13 mouse cellular contexts compared by ENCODE assay signal in the genomic region with DNA sequence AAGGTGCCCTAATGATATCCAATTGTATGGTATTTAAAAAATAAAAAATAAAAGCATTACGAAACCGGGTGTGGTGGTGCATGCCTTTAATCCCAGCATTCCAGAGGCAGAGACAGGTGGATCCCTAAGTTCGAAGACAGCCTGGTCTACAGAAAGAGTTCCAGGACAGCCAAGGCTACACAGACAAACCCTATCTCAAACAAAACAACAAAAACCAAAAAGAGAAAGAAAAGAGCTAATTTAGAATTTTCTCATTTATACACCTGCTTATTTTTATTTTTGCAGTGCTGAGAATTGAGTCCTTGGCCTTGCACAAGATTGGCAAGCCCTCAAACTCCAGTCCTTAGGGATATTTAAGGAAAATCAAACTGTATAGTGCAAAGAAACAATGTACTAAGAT. TPM values are rescaled to one million over a fixed set of nuclear protein-coding genes. Genes with fewer than 3 reads are reported as not detected.
DNase-seq lines count a peak whose midpoint lies in the region; ATAC-seq lines count a peak whose summit lies in the region.
"Had no signal": no experiment of that assay in that cellular context is flagged by ENCODE, and none has a peak within 500 bp of the region (broad histone marks: within the 10 kb centered on the region; RNA-seq: fewer than 3 reads in every experiment).

No protein-coding gene starts in this region.

- H3K4me2 ChIP-seq in liver, embryonic 11.5 days: peak overlapping the region; percentile 88
- H3K4me2 ChIP-seq in liver, embryonic 15.5 days: peak overlapping the region; percentile 96

- no peaks in the 10 kb centered on the region for H3K9me3 ChIP-seq in heart, embryonic 10.5 days
- H3K9me3 ChIP-seq in liver, embryonic 11.5 days (ENCODE audit: control insufficient read depth, low read length): no peaks in the 10 kb centered on the region
- H3K9me3 ChIP-seq in liver, embryonic 15.5 days (replicated peaks): no peaks in the 10 kb centered on the region
- no peaks in the 10 kb centered on the region for H3K9me3 ChIP-seq in embryonic facial prominence, embryonic 10.5 days

- intact Hi-C loops in heart, postnatal 36 days (cut with DNase I): loop anchor here (5.0 kb wide), 1 partner anchor 153 kb away; no protein-coding TSS in a partner anchor

- H3K36me3 ChIP-seq in heart, embryonic 10.5 days: no peaks in the 10 kb centered on the region
- no peaks in the 10 kb centered on the region for H3K36me3 ChIP-seq in liver, embryonic 11.5 days (ENCODE audit: control insufficient read depth, insufficient read depth, low read length)
- H3K36me3 ChIP-seq in liver, embryonic 15.5 days (replicated peaks): 0 out of 2 replicates have a peak, but pooled peaks cover 1% of the 10 kb centered on the region
- no peaks in the 10 kb centered on the region for H3K36me3 ChIP-seq in embryonic facial prominence, embryonic 10.5 days (replicated peaks)

- no peak overlapping the region for H3K4me3 ChIP-seq in heart, embryonic 10.5 days
- peak overlapping the region; percentile 77 for H3K4me3 ChIP-seq in liver, embryonic 11.5 days (ENCODE audit: low read depth, low read length)
- no peak overlapping the region for H3K4me3 ChIP-seq in brown adipose tissue, adult 24 weeks (ENCODE audit: insufficient read depth, low read depth, low read length)
- H3K4me3 ChIP-seq in liver, embryonic 15.5 days (replicated peaks): peak overlapping the region; percentile 79
- H3K4me3 ChIP-seq in embryonic facial prominence, embryonic 10.5 days: no peak overlapping the region

- H3K9ac ChIP-seq in liver, embryonic 11.5 days (ENCODE audit: low read depth, low read length): peak overlapping the region; percentile 98
- peak overlapping the region; percentile 96 for H3K9ac ChIP-seq in liver, embryonic 15.5 days

- no peak for ATAC-seq in liver, embryonic 11.5 days (replicated peaks; ENCODE audit: low FRiP score)
- no peak for ATAC-seq in liver, embryonic 15.5 days (ENCODE audit: insufficient read depth)
- ATAC-seq: activated CD4-positive, CD25-positive, alpha-beta regulatory T cell, adult 4 months had no signal

- no peak for DNase-seq in heart, embryonic 10.5 days (ENCODE audit: low spot score)
- no peak for DNase-seq in heart, postnatal 36 days
- no peak for DNase-seq in liver, embryonic 11.5 days (ENCODE audit: low spot score)
- no peak for DNase-seq in liver
- DNase-seq in layer of hippocampus, adult 9-10 months (ENCODE audit: low spot score): no peak
- DNase-seq in embryonic facial prominence, embryonic 10.5 days (ENCODE audit: low spot score): no peak
- DNase-seq: cerebellum, adult 11-12 months; spleen, adult 18-20 months had no signal

- WGBS in heart, embryonic 10.5 days: 21% methylated on average over 3 of the region's 3 CpGs
- WGBS in liver, embryonic 11.5 days: 37% methylated on average over 3 of the region's 3 CpGs
- 43% methylated on average over 3 of the region's 3 CpGs for WGBS in liver, embryonic 15.5 days (ENCODE audit: insufficient replicate concordance)
- WGBS in embryonic facial prominence, embryonic 10.5 days: 16% methylated on average over 3 of the region's 3 CpGs

- H3K27me3 ChIP-seq in heart, embryonic 10.5 days (ENCODE audit: insufficient read depth, poor library complexity, severe bottlenecking): peaks cover 94% of the 10 kb centered on the region
- peaks cover 33% of the 10 kb centered on the region for H3K27me3 ChIP-seq in liver, embryonic 11.5 days (replicated peaks; ENCODE audit: control insufficient read depth, insufficient read depth, low read length)
- H3K27me3 ChIP-seq in liver, embryonic 15.5 days: peaks cover 55% of the 10 kb centered on the region
- H3K27me3 ChIP-seq in embryonic facial prominence, embryonic 10.5 days (replicated peaks; ENCODE audit: low read depth, poor library complexity, severe bottlenecking): peaks cover 100% of the 10 kb centered on the region

- peaks cover 18% of the 10 kb centered on the region for H3K4me1 ChIP-seq in heart, embryonic 10.5 days
- H3K4me1 ChIP-seq in liver, embryonic 11.5 days (replicated peaks; ENCODE audit: control insufficient read depth, insufficient read depth, low read length): peaks cover 26% of the 10 kb centered on the region
- H3K4me1 ChIP-seq in brown adipose tissue, adult 24 weeks (ENCODE audit: control insufficient read depth, insufficient read depth, insufficient read length, low read length): 0 out of 2 replicates have a peak, but pooled peaks cover 2% of the 10 kb centered on the region
- peaks cover 58% of the 10 kb centered on the region for H3K4me1 ChIP-seq in liver, embryonic 15.5 days (replicated peaks)
- H3K4me1 ChIP-seq in embryonic facial prominence, embryonic 10.5 days: peaks cover 27% of the 10 kb centered on the region

- peak overlapping the region; percentile 91; the same call in 1 of the 2 replicates for H3K27ac ChIP-seq in heart, embryonic 10.5 days
- peak overlapping the region; percentile 98 for H3K27ac ChIP-seq in liver, embryonic 11.5 days (ENCODE audit: low read depth, low read length)
- H3K27ac ChIP-seq in brown adipose tissue, adult 24 weeks (replicated peaks; ENCODE audit: low read depth, low read length): peak overlapping the region; percentile 98
- H3K27ac ChIP-seq in liver, embryonic 15.5 days (replicated peaks): peak overlapping the region; percentile 99
- H3K27ac ChIP-seq in embryonic facial prominence, embryonic 10.5 days (replicated peaks): no peak overlapping the region
- H3K27ac ChIP-seq: macrophage had no signal

RNA-seq across cellular contexts. Expression of a gene that starts 0.5 kb away (rescaled TPM):
- polyA plus RNA-seq in heart, embryonic 10.5 days (2016; fragmentation: Nextera tagmentation; extraction: Ambion mirVana): 6.7 and 8.3 TPM in 2 replicates
- 1 to 10 TPM; 4.0 to 4.3 TPM for total RNA-seq in heart, postnatal 36 days (2021)
- 42.7 and 47.6 TPM in 2 replicates for polyA plus RNA-seq in liver, embryonic 11.5 days (2014; fragmentation: Nextera tagmentation; extraction: Ambion mirVana)
- polyA plus RNA-seq in brown adipose tissue, adult 24 weeks (2012; ENCODE audit: insufficient read depth, insufficient read length, missing spikeins): 0.71 and 1.1 TPM in 2 replicates
- 26.5 and 31.0 TPM in 2 replicates for polyA plus RNA-seq in liver, embryonic 15.5 days (2015; fragmentation: Nextera tagmentation; extraction: Ambion mirVana)
- polyA plus RNA-seq in embryonic facial prominence, embryonic 10.5 days (2016; fragmentation: Nextera tagmentation; extraction: Ambion mirVana): 1.7 and 1.9 TPM in 2 replicates
- polyA plus RNA-seq: activated CD4-positive, CD25-positive, alpha-beta regulatory T cell, adult 4 months had no signal

RNA-seq across cellular contexts. Expression of a gene that starts 32.8 kb away (rescaled TPM):
- polyA plus RNA-seq in heart, embryonic 10.5 days (2016; fragmentation: Nextera tagmentation; extraction: Ambion mirVana): 19.5 and 29.4 TPM in 2 replicates
- total RNA-seq in heart, postnatal 36 days (2021): not detected
- 24.2 and 25.8 TPM in 2 replicates for polyA plus RNA-seq in liver, embryonic 11.5 days (2014; fragmentation: Nextera tagmentation; extraction: Ambion mirVana)
- polyA plus RNA-seq in brown adipose tissue, adult 24 weeks (2012; ENCODE audit: insufficient read depth, insufficient read length, missing spikeins): 1.3 TPM in 1 of 2 replicates, not detected in the other
- 25.4 and 25.5 TPM in 2 replicates for polyA plus RNA-seq in liver, embryonic 15.5 days (2015; fragmentation: Nextera tagmentation; extraction: Ambion mirVana)
- polyA plus RNA-seq in embryonic facial prominence, embryonic 10.5 days (2016; fragmentation: Nextera tagmentation; extraction: Ambion mirVana): 6.3 and 6.7 TPM in 2 replicates
- polyA plus RNA-seq: C2C12 had no signal

RNA-seq across cellular contexts. Expression of a gene that starts 55.7 kb away (rescaled TPM):
- 13.0 and 13.5 TPM in 2 replicates for polyA plus RNA-seq in heart, embryonic 10.5 days (2016; fragmentation: Nextera tagmentation; extraction: Ambion mirVana)
- total RNA-seq in heart, postnatal 36 days (2021): under 1 TPM; 0.16 to 0.28 TPM
- polyA plus RNA-seq in liver, embryonic 11.5 days (2014; fragmentation: Nextera tagmentation; extraction: Ambion mirVana): 16.2 and 20.4 TPM in 2 replicates
- 0.52 TPM in 1 of 2 replicates, not detected in the other for polyA plus RNA-seq in brown adipose tissue, adult 24 weeks (2012; ENCODE audit: insufficient read depth, insufficient read length, missing spikeins)
- 8.9 and 9.5 TPM in 2 replicates for polyA plus RNA-seq in liver, embryonic 15.5 days (2015; fragmentation: Nextera tagmentation; extraction: Ambion mirVana)
- 19.3 and 20.5 TPM in 2 replicates for polyA plus RNA-seq in embryonic facial prominence, embryonic 10.5 days (2016; fragmentation: Nextera tagmentation; extraction: Ambion mirVana)

Comparison
In these comparisons a context has a peak if more than half of its experiments do, and no peak if none do; other contexts are left out.
1. H3K4me3 ChIP-seq: peak in liver, embryonic 11.5 days (single experiment) and liver, embryonic 15.5 days (single experiment); none in heart, embryonic 10.5 days (single experiment), brown adipose tissue, adult 24 weeks (single experiment) and embryonic facial prominence, embryonic 10.5 days (single experiment).